Mouse (Mus musculus): Measurements from ENCODE around the gene Gabrb3. TPM values are rescaled to one million over a fixed set of nuclear protein-coding genes. Genes with fewer than 3 reads are reported as not detected.
A peak's percentile ranks its signal among the peaks of the same experiment; 100 is the strongest.

Gabrb3 gene
- polyA plus RNA-seq, 1 experiment from 2014 or later, result 34.9 TPM

DNA sequence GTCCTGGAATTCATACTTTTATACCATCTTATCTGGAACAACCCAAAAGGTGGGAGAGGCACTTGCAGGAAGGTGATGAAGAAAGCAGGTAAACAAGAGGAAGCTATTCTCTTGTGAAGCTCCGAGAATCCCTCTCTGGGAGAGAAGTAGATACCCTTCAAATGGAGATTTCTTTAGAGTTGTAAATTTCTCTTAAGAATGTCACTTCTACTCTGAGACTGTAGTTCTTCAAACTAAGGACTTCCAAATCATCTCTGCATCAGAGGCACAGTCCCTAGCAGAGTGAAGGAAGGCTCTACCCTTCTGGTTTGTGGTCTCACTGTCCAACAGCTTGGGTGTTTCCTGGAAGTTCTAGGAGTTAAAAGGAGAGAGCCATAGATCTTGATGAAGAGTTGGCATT, 221.3 kb downstream of the Gabrb3 start:
- no peak overlapping the region for H3K27ac ChIP-seq (replicated peaks)
- WGBS, result 73% methylated on average over 1 of the region's 1 CpGs

DNA sequence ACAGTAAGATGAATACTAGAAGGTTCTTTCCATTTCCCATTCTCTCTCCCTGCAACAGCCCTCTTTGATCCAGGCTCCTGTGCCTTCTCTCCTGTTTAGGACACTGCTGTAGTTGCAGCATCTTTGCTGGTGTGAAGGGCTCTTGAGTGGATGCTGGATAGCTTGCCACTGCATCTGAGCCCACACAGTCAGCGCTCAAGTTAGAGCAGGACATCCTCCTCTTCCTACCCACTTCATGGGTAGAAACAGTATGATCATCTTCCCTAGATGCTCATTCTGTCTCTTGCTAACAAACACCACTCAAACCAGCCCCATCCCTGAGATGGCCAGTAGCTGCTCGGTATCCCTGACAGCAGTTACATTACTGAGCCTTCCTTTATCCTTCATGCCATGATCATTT, 227.9 kb downstream of the Gabrb3 start:
- H3K4me1 ChIP-seq, result no peaks in the 10 kb centered on the region
- H3K27me3 ChIP-seq, result no peaks in the 10 kb centered on the region
- no peak overlapping the region for H3K4me3 ChIP-seq
- H3K36me3 ChIP-seq, result no peaks in the 10 kb centered on the region
- H3K9me3 ChIP-seq, result no peaks in the 10 kb centered on the region
- H3K9ac ChIP-seq (replicated peaks), result no peak overlapping the region
- no peak overlapping the region for H3K4me2 ChIP-seq (replicated peaks)
- 98% methylated on average over 2 of the region's 2 CpGs for WGBS
- no peak for ATAC-seq (replicated peaks)
- no peak overlapping the region for H3K27ac ChIP-seq (replicated peaks)

More for the DNA sequence above, 221.3 kb downstream of the Gabrb3 start:
- H3K4me2 ChIP-seq (replicated peaks), result no peak overlapping the region
- no peaks in the 10 kb centered on the region for H3K4me1 ChIP-seq
- no peak overlapping the region for H3K4me3 ChIP-seq
- H3K9me3 ChIP-seq, result no peaks in the 10 kb centered on the region
- H3K36me3 ChIP-seq, result no peaks in the 10 kb centered on the region
- H3K9ac ChIP-seq (replicated peaks), result no peak overlapping the region
- no peak for ATAC-seq (replicated peaks)
- no peaks in the 10 kb centered on the region for H3K27me3 ChIP-seq

DNA sequence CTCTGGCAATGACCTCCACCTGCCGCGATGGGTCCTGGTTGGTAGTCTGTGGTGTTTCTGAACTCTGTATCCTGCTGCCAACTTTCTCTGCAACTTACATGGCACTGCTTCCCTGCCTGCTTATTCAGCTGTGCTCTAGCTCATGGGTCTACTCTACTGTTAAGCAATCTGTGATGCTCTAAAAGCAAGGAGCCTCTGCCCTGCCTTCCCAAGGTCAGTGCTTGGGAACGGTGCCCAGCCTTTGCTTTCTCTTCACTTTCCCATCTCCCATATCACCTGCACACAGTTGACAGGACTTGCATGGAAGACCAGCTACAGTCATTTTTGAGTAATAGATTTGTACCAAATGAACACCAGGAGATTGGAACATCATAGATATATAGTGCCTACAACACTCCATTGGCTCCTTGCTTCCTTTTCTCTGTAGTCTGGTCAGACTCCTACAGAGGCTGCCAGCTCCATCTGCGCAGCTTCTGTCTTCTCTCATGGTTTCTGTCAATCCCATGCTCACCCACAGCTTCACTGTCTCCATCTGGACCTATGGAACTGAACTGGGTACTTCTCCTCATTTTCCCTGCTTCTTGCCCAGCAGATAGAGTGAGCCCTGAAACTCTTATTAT, 228.8 kb downstream of the Gabrb3 start:
- H3K4me2 ChIP-seq (replicated peaks), result no peak overlapping the region
- H3K36me3 ChIP-seq, result no peaks in the 10 kb centered on the region
- no peak overlapping the region for H3K4me3 ChIP-seq
- no peaks in the 10 kb centered on the region for H3K4me1 ChIP-seq
- no peaks in the 10 kb centered on the region for H3K9me3 ChIP-seq
- H3K27me3 ChIP-seq, result no peaks in the 10 kb centered on the region
- WGBS, result 95% methylated on average over 4 of the region's 4 CpGs
- no peak overlapping the region for H3K27ac ChIP-seq (replicated peaks)
- no peak overlapping the region for H3K9ac ChIP-seq (replicated peaks)
- no peak for ATAC-seq (replicated peaks)

DNA sequence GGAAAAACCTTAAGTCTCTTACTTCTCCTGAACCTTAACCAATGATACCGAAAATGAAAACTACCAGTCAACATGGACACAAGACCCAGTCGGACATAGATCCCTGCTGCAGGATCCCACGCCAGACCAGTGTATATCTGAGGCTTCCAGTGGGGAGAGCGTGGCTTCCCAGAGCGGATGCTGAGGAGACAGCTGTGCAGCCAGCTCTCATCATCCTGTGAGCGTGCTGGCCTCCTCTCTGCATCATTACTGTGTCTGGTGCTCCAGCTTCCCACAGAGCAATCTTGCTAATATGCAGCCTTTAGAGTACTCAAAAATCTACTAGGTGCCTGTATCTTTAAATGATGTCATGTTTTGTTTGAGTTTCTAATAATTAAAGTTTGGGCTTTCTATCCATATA, 257.9 kb downstream of the Gabrb3 start:
- no peaks in the 10 kb centered on the region for H3K9me3 ChIP-seq
- H3K27ac ChIP-seq (replicated peaks), result no peak overlapping the region
- H3K4me3 ChIP-seq, result no peak overlapping the region
- no peaks in the 10 kb centered on the region for H3K27me3 ChIP-seq
- H3K4me2 ChIP-seq (replicated peaks), result no peak overlapping the region
- ATAC-seq (replicated peaks), result no peak
- 80% methylated on average over 6 of the region's 6 CpGs for WGBS
- H3K9ac ChIP-seq (replicated peaks), result no peak overlapping the region
- H3K4me1 ChIP-seq, result no peaks in the 10 kb centered on the region
- no peaks in the 10 kb centered on the region for H3K36me3 ChIP-seq

DNA sequence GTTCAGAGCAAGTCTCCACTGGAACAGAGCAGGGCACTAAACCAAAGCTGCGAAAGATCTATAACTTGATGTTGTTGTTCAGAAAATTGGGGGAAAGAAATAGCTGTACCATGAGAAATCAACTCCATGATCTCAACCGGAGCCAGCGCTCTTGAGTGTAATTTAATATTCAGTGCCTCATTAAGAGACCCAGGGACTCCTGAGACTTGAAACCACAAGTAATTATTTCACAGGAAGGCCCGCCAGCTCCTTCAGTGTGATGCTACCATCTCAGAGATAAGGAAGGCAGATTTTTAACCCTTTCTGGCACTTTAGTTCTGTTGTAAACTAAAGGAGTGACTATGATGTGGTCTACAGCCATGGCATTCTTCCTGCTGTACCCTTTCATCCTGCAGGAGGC, 270.3 kb downstream of the Gabrb3 start:
- Histone ChIP-seq H3K9me3 (no peaks in the 10 kb centered on the region), H3K27ac (replicated peaks) (no peak overlapping the region), H3K4me1 (no peaks in the 10 kb centered on the region), H3K9ac (replicated peaks) (no peak overlapping the region), H3K4me3 (no peak overlapping the region), H3K36me3 (no peaks in the 10 kb centered on the region), H3K4me2 (replicated peaks) (no peak overlapping the region), H3K27me3 (no peaks in the 10 kb centered on the region)
- no peak for ATAC-seq (replicated peaks)
- WGBS, result 74% methylated on average over 4 of the region's 4 CpGs

DNA sequence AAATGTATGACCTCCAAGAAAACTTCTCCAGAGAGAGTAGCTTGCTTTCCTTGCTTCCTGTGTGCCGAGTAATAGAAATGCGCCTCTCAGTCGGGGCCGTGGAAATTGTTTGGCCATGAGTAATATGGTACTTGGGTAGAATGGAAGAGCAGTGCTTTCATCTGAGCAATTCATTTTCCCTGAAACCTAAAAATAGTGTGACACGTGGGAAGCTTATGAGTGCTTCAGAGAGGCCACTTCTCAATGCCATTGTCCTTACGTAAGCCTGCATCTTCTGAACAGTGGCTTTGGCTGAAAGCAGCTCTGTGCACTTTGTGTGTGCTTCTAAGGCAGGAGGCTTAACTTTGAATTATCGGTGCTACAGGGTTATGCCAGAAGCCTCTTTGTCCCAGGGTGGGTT, 280.9 kb downstream of the Gabrb3 start:
- no peak overlapping the region for H3K27ac ChIP-seq (replicated peaks)
- ATAC-seq (replicated peaks), result peak; percentile 36

DNA sequence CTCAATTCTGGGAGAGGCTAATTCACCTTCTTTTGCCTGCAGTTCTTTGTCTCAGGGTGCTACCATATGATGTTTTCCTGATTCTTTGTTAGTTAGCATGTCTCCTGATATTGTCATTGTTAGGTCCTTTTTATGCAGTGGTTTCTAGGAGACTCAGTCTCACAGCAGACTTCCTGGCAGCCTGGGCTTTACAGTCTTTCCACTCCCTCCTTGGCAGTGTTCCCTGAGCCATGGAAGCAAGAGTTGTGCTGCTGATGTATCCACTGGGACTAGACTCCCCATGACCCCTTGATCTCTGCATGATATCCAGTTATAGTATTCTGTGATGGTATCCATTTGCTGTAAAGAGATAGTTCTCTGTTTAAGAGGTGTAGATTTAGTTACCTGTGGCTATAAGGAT, 281.6 kb downstream of the Gabrb3 start:
- no peaks in the 10 kb centered on the region for H3K36me3 ChIP-seq
- no peak overlapping the region for H3K27ac ChIP-seq (replicated peaks)
- H3K9ac ChIP-seq (replicated peaks), result no peak overlapping the region
- no peak overlapping the region for H3K4me2 ChIP-seq (replicated peaks)
- no peak overlapping the region for H3K4me3 ChIP-seq
- peak; percentile 44; the same call in 1 of the 2 replicates for ATAC-seq (replicated peaks)
- H3K27me3 ChIP-seq, result no peaks in the 10 kb centered on the region
- no peaks in the 10 kb centered on the region for H3K9me3 ChIP-seq
- H3K4me1 ChIP-seq, result peaks cover 12% of the 10 kb centered on the region

More for the DNA sequence above, 280.9 kb downstream of the Gabrb3 start:
- 61% methylated on average over 7 of the region's 7 CpGs for WGBS
- H3K4me2 ChIP-seq (replicated peaks), result no peak overlapping the region
- no peak overlapping the region for H3K9ac ChIP-seq (replicated peaks)
- H3K36me3 ChIP-seq, result no peaks in the 10 kb centered on the region
- H3K9me3 ChIP-seq, result no peaks in the 10 kb centered on the region
- H3K27me3 ChIP-seq, result no peaks in the 10 kb centered on the region
- H3K4me3 ChIP-seq, result no peak overlapping the region
- peaks cover 12% of the 10 kb centered on the region for H3K4me1 ChIP-seq

DNA sequence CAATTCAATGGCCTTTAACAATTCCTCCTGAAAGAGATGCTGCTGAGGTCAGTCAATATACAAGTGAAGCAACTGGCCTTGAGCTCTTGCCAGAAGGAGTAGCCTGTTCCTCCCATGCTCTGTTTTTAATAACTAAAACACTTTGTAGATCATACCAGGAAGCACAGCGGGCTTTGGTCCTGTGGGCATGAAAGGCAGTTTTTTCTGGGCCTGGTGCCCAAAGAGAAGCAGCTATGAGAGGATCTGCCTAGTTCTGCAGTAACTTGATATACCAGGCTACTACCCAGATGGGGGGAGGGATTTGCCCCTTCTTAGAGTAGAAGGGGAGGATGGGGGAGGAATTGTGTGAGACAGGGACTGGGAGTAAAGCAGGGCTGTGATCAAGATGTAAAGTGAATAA, 284.1 kb downstream of the Gabrb3 start:
- no peaks in the 10 kb centered on the region for H3K27me3 ChIP-seq
- no peak overlapping the region for H3K4me2 ChIP-seq (replicated peaks)
- peak; percentile 42; the same call in 1 of the 2 replicates for ATAC-seq (replicated peaks)
- H3K4me1 ChIP-seq, result peaks cover 21% of the 10 kb centered on the region
- no peak overlapping the region for H3K4me3 ChIP-seq
- H3K36me3 ChIP-seq, result no peaks in the 10 kb centered on the region
- no peaks in the 10 kb centered on the region for H3K9me3 ChIP-seq
- H3K9ac ChIP-seq (replicated peaks), result no peak overlapping the region
- no peak overlapping the region for H3K27ac ChIP-seq (replicated peaks)
- WGBS, result 55% methylated on average over 1 of the region's 1 CpGs

DNA sequence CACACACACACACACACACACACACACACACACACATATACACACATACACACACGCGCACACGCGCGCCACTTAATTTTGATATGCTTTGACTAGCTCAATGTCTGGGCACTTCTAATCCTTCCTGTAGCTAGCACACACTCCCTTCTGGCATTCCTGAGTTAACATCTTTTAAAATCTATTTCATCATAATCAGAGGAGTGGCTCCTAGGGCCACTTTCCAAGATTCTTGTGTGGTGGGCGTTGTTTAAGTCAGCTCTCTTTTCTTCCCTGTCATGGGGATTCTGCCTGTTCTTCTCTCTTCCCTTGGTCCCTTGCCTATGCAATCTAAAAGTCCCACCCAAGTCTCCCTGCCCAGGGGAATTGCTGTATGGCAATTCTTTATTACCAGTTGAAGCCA, 286.6 kb downstream of the Gabrb3 start:
- no peak overlapping the region for H3K4me3 ChIP-seq
- H3K9me3 ChIP-seq, result no peaks in the 10 kb centered on the region
- no peaks in the 10 kb centered on the region for H3K27me3 ChIP-seq
- H3K36me3 ChIP-seq, result no peaks in the 10 kb centered on the region
- H3K4me1 ChIP-seq, result peaks cover 14% of the 10 kb centered on the region
- 93% methylated on average over 6 of the region's 6 CpGs for WGBS
- no peak overlapping the region for H3K27ac ChIP-seq (replicated peaks)
- ATAC-seq (replicated peaks), result no peak
- H3K4me2 ChIP-seq (replicated peaks), result no peak overlapping the region
- no peak overlapping the region for H3K9ac ChIP-seq (replicated peaks)

DNA sequence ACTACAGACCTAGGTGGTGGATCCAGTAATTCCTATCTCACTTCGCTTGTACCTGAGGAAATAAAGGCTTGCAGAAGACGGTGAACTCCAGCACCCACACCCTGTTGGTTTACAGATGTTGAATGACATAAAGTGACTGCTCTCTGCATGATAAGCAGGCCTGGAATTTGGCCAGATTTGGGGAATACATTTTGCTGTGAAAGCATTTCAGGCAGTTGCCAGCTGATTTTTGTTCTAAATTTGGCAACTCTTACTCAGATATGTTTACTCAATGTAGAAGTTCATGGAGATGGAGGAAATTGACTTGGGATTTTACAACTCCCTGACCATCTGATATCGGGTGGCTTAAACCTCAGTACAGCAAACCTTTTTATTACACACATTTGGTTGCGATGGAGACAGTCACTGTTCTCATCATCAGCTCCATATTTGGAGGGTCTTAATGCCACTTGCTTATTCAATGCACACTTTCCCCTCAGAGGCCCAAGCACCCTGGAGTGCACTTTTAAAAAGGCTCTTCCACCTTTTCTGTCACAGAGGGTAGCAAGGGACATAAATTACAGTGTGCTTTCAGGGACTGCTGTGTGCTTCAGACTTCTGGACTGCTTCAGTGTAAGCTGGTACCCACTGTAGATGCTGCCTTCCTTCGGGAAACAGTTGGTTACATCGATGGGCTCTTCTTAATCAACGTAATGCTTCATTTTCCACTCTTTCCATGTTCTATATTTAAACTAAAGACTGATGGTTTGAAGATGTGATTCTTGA, 287.7 kb downstream of the Gabrb3 start:
- no peak; the same call in 1 of the 2 replicates for ATAC-seq (replicated peaks)
- no peak overlapping the region for H3K9ac ChIP-seq (replicated peaks)
- no peaks in the 10 kb centered on the region for H3K27me3 ChIP-seq
- H3K4me3 ChIP-seq, result no peak overlapping the region
- H3K4me1 ChIP-seq, result peaks cover 13% of the 10 kb centered on the region
- H3K36me3 ChIP-seq, result no peaks in the 10 kb centered on the region
- WGBS, result 78% methylated on average over 7 of the region's 7 CpGs
- H3K9me3 ChIP-seq, result no peaks in the 10 kb centered on the region
- 0 out of 2 replicates have a peak overlapping the region, but pooled peaks have one; percentile 7 for H3K27ac ChIP-seq (replicated peaks)
- no peak overlapping the region for H3K4me2 ChIP-seq (replicated peaks)

DNA sequence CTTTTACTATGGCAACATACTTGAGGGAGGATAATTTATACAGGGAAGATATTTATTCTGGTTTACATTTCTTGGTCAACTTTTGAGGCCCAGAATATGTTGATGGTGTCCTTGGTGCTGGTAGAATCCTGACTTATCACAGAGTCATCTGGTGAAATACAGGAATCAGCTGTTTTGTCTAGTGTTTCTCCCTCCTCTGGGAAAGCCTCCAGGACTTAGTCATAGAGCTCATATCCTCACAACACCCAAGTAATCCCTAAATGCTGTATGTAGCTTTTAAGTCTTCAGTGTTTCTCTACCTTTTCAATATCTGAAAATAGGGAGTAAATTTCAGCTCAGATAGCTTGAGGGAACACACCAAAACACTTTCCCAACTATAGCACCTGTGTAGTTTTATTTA, 292.2 kb downstream of the Gabrb3 start:
- Histone ChIP-seq H3K4me3 (no peak overlapping the region), H3K36me3 (no peaks in the 10 kb centered on the region), H3K4me1 (peaks cover 8% of the 10 kb centered on the region), H3K9ac (replicated peaks) (no peak overlapping the region), H3K4me2 (replicated peaks) (no peak overlapping the region), H3K27ac (replicated peaks) (no peak overlapping the region), H3K9me3 (no peaks in the 10 kb centered on the region), H3K27me3 (no peaks in the 10 kb centered on the region)
- no peak for ATAC-seq (replicated peaks)

DNA sequence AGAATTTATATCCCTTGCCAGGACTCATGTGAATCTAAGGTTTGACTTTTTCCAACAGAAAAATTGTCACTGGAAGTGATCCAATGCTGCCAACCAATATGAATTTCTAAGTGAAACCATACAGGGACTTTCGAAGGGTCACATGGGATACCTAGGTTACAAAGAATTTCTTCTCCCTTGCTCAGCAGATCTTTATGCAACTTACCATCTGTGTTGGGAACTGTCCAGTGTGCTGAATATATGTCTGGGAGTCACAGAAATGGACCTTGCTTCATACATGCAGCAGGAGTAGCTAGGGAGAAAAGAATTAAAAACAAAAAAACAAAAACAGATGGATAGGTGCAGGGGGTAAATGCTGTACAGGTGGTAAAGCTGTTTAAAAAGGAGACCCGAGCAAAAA, 327.3 kb downstream of the Gabrb3 start:
- Histone ChIP-seq H3K4me3 (no peak overlapping the region), H3K4me2 (replicated peaks) (no peak overlapping the region), H3K27ac (replicated peaks) (no peak overlapping the region), H3K9ac (replicated peaks) (no peak overlapping the region), H3K9me3 (no peaks in the 10 kb centered on the region), H3K36me3 (no peaks in the 10 kb centered on the region), H3K4me1 (0 out of 2 replicates have a peak, but pooled peaks cover 4% of the 10 kb centered on the region), H3K27me3 (no peaks in the 10 kb centered on the region)
- no peak for ATAC-seq (replicated peaks)
- 82% methylated on average over 2 of the region's 2 CpGs for WGBS

DNA sequence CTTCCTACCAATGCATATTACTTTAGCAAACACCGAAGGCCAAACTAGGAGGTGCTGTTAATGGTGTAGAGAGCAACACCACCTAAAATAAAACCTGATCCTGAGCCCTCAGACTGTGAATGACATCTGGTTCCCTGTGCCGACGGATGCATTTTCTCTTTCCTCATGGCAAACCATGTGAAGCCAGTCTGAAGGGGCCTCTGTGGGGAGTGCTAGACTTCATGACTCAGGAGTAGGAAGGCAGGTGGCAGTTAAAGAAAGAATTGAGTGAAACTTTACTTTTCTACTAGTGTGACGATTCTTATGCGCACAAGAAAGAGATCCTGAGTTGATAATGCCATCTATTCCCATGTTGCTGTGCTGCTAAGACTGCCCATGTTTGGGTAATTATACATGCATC, 341.0 kb downstream of the Gabrb3 start:
- Histone ChIP-seq H3K9ac (replicated peaks) (no peak overlapping the region), H3K4me1 (no peaks in the 10 kb centered on the region), H3K27me3 (no peaks in the 10 kb centered on the region), H3K4me2 (replicated peaks) (no peak overlapping the region), H3K4me3 (no peak overlapping the region), H3K27ac (replicated peaks) (no peak overlapping the region), H3K36me3 (no peaks in the 10 kb centered on the region), H3K9me3 (no peaks in the 10 kb centered on the region)
- ATAC-seq (replicated peaks), result no peak
- WGBS, result 91% methylated on average over 5 of the region's 5 CpGs
